ENCODE assay signal across 9 mouse cellular contexts in the genomic region with DNA sequence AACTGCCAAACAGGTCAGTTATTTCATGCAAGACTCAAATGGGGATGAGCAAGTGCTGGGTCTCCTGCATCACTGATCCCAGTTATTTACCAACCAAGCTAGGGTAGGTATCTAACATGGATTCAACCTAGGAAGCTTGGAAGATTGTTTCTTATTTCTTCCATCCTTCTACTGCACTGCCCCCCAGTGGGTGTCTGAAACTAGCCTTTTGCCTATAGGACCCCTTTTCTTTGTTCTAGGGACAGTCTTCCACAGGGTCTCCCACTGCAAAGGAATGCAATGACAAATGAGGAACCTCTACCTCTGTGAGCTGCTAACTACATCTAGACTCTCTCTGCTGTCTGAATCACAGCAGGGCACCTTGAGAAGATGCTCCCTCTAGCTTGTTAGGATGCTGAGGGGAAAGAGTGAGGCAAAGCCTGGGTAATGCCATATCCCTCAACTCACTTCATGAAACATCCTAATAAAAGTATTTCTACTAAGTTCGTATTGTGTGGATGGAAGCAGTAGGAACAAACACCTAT. TPM values are rescaled to one million over a fixed set of nuclear protein-coding genes. Genes with fewer than 3 reads are reported as not detected.
DNase-seq lines count a peak whose midpoint lies in the region; ATAC-seq and TF ChIP-seq lines count a peak whose summit lies in the region.
"Had no signal": no experiment of that assay in that cellular context is flagged by ENCODE, and none has a peak within 500 bp of the region (broad histone marks: within the 10 kb centered on the region; RNA-seq: fewer than 3 reads in every experiment).

No protein-coding gene starts in this region.

- peak; percentile 47 for DNase-seq in kidney, postnatal 0 days (ENCODE audit: low spot score)
- DNase-seq in kidney, postnatal 25 days = no peak
- DNase-seq in NIH3T3 (ENCODE audit: low read depth) = peak; percentile 64
- no peak for DNase-seq in hindbrain, embryonic 14.5 days (ENCODE audit: low spot score)
- DNase-seq in urinary bladder, postnatal 4 days (ENCODE audit: low spot score in 2 of 2) = no peak
- DNase-seq in cerebellum, postnatal 25 days = no peak
- no peak for DNase-seq in spleen, adult 12 weeks (ENCODE audit: low spot score)
- DNase-seq: layer of hippocampus, postnatal 36 days had no signal

- H3K4me1 ChIP-seq in kidney, postnatal 0 days (replicated peaks; ENCODE audit: insufficient read depth, low read length) = peaks cover 18% of the 10 kb centered on the region
- peaks cover 33% of the 10 kb centered on the region for H3K4me1 ChIP-seq in hindbrain, embryonic 14.5 days (replicated peaks; ENCODE audit: control insufficient read depth, insufficient read depth, low read length)
- H3K4me1 ChIP-seq in midbrain, embryonic 15.5 days = peaks cover 57% of the 10 kb centered on the region

- no peak for ATAC-seq in kidney, postnatal 0 days (replicated peaks; ENCODE audit: low FRiP score, low read depth)
- no peak for ATAC-seq in hindbrain, embryonic 14.5 days (ENCODE audit: low FRiP score)
- ATAC-seq in midbrain, embryonic 15.5 days (replicated peaks) = no peak

- peaks cover 20% of the 10 kb centered on the region for H3K36me3 ChIP-seq in kidney, postnatal 0 days (ENCODE audit: insufficient read depth, low read length)
- peaks cover 44% of the 10 kb centered on the region for H3K36me3 ChIP-seq in hindbrain, embryonic 14.5 days (replicated peaks; ENCODE audit: control insufficient read depth, insufficient read depth)
- peaks cover 18% of the 10 kb centered on the region for H3K36me3 ChIP-seq in midbrain, embryonic 15.5 days (replicated peaks)

- no peaks in the 10 kb centered on the region for H3K9me3 ChIP-seq in kidney, postnatal 0 days (replicated peaks; ENCODE audit: low read length)
- H3K9me3 ChIP-seq in hindbrain, embryonic 14.5 days (ENCODE audit: control insufficient read depth, low read length) = no peaks in the 10 kb centered on the region
- H3K9me3 ChIP-seq in midbrain, embryonic 15.5 days = no peaks in the 10 kb centered on the region

- no peak overlapping the region for H3K4me3 ChIP-seq in kidney, postnatal 0 days (replicated peaks; ENCODE audit: low read depth, low read length)
- H3K4me3 ChIP-seq in hindbrain, embryonic 14.5 days (replicated peaks; ENCODE audit: low read length) = no peak overlapping the region
- H3K4me3 ChIP-seq in midbrain, embryonic 15.5 days = no peak overlapping the region

- no peak overlapping the region for H3K27ac ChIP-seq in kidney, postnatal 0 days
- no peak overlapping the region for H3K27ac ChIP-seq in hindbrain, embryonic 14.5 days
- H3K27ac ChIP-seq in midbrain, embryonic 15.5 days = no peak overlapping the region

- no peaks in the 10 kb centered on the region for H3K27me3 ChIP-seq in kidney, postnatal 0 days (ENCODE audit: insufficient read depth, low read length)
- H3K27me3 ChIP-seq in hindbrain, embryonic 14.5 days (ENCODE audit: control insufficient read depth, insufficient read depth, low read length) = no peaks in the 10 kb centered on the region
- no peaks in the 10 kb centered on the region for H3K27me3 ChIP-seq in midbrain, embryonic 15.5 days (replicated peaks)

- 0 out of 2 replicates have a peak overlapping the region, but pooled peaks have one; percentile 24 for H3K9ac ChIP-seq in kidney, postnatal 0 days (ENCODE audit: low read depth, low read length)
- H3K9ac ChIP-seq in hindbrain, embryonic 14.5 days = peak overlapping the region; percentile 83; the same call in 1 of the 2 replicates
- H3K9ac ChIP-seq in midbrain, embryonic 15.5 days = no peak overlapping the region

- H3K4me2 ChIP-seq in kidney, postnatal 0 days (ENCODE audit: low read length) = no peak overlapping the region
- H3K4me2 ChIP-seq in hindbrain, embryonic 14.5 days (replicated peaks) = peak overlapping the region; percentile 75
- peak overlapping the region; percentile 12; the same call in 1 of the 2 replicates for H3K4me2 ChIP-seq in midbrain, embryonic 15.5 days

- 82% methylated on average over 1 of the region's 1 CpGs for WGBS in kidney, postnatal 0 days
- 81% methylated on average over 1 of the region's 1 CpGs for WGBS in hindbrain, embryonic 14.5 days
- WGBS in midbrain, embryonic 15.5 days = 86% methylated on average over 1 of the region's 1 CpGs

- TF ChIP-seq CTCF in kidney, postnatal 0 days (IDR thresholded peaks at IDR 0.05; ENCODE audit: low read depth) = peak; percentile 49; the same call in 1 of the 2 replicates

RNA-seq across cellular contexts. Expression of gene Rps28, which starts 1.9 kb away (rescaled TPM):
- polyA plus RNA-seq in kidney, postnatal 0 days (2015; fragmentation: Nextera tagmentation; extraction: Ambion mirVana) = 1,262 and 1,465 TPM in 2 replicates
- polyA plus RNA-seq in hindbrain, embryonic 14.5 days (2014; fragmentation: Nextera tagmentation; extraction: Ambion mirVana) = 580 and 749 TPM in 2 replicates
- polyA plus RNA-seq in midbrain, embryonic 15.5 days (2015; fragmentation: Nextera tagmentation; extraction: Ambion mirVana) = 476 TPM in 2 replicates

RNA-seq across cellular contexts. Expression of gene Ndufa7, which starts 1.9 kb away (rescaled TPM):
- 574 and 620 TPM in 2 replicates for polyA plus RNA-seq in kidney, postnatal 0 days (2015; fragmentation: Nextera tagmentation; extraction: Ambion mirVana)
- 487 and 568 TPM in 2 replicates for polyA plus RNA-seq in hindbrain, embryonic 14.5 days (2014; fragmentation: Nextera tagmentation; extraction: Ambion mirVana)
- polyA plus RNA-seq in midbrain, embryonic 15.5 days (2015; fragmentation: Nextera tagmentation; extraction: Ambion mirVana) = 467 and 476 TPM in 2 replicates

RNA-seq across cellular contexts. Expression of gene Kank3, which starts 12.2 kb away (rescaled TPM):
- 57.5 and 70.4 TPM in 2 replicates for polyA plus RNA-seq in kidney, postnatal 0 days (2015; fragmentation: Nextera tagmentation; extraction: Ambion mirVana)
- 44.7 and 47.7 TPM in 2 replicates for polyA plus RNA-seq in hindbrain, embryonic 14.5 days (2014; fragmentation: Nextera tagmentation; extraction: Ambion mirVana)
- 51.5 and 53.4 TPM in 2 replicates for polyA plus RNA-seq in midbrain, embryonic 15.5 days (2015; fragmentation: Nextera tagmentation; extraction: Ambion mirVana)

RNA-seq across cellular contexts. Expression of gene Cd320, which starts 20.4 kb away (rescaled TPM):
- polyA plus RNA-seq in kidney, postnatal 0 days (2015; fragmentation: Nextera tagmentation; extraction: Ambion mirVana) = 101 and 109 TPM in 2 replicates
- 57.5 and 59.6 TPM in 2 replicates for polyA plus RNA-seq in hindbrain, embryonic 14.5 days (2014; fragmentation: Nextera tagmentation; extraction: Ambion mirVana)
- polyA plus RNA-seq in midbrain, embryonic 15.5 days (2015; fragmentation: Nextera tagmentation; extraction: Ambion mirVana) = 50.8 and 58.9 TPM in 2 replicates

RNA-seq across cellular contexts. Expression of gene Angptl4, which starts 40.9 kb away (rescaled TPM):
- polyA plus RNA-seq in kidney, postnatal 0 days (2015; fragmentation: Nextera tagmentation; extraction: Ambion mirVana) = 51.4 and 58.9 TPM in 2 replicates
- polyA plus RNA-seq in hindbrain, embryonic 14.5 days (2014; fragmentation: Nextera tagmentation; extraction: Ambion mirVana) = 19.1 and 25.1 TPM in 2 replicates
- polyA plus RNA-seq in midbrain, embryonic 15.5 days (2015; fragmentation: Nextera tagmentation; extraction: Ambion mirVana) = 22.6 and 23.3 TPM in 2 replicates

Comparison
In these comparisons a context has a peak if more than half of its experiments do, and no peak if none do; other contexts are left out.
1. DNase-seq: peak in kidney, postnatal 0 days (single experiment) and NIH3T3 (single experiment); none in kidney, postnatal 25 days (0 of 2), hindbrain, embryonic 14.5 days (single experiment), urinary bladder, postnatal 4 days (0 of 2), cerebellum, postnatal 25 days (0 of 2) and spleen, adult 12 weeks (single experiment).